Mouse (Mus musculus) MEL (cell line): ENCODE data around the gene Parp2.
A peak's percentile ranks its signal among the peaks of the same experiment; 100 is the strongest.

Experiments used
- CHD2 ChIP-seq: IDR thresholded peaks from 2 replicates; pipeline ENCODE4 v1.6.1; 2011; ENCODE audit warnings: low read length, improper control_type of control experiment
- CTCF ChIP-seq, 3 experiments: IDR thresholded peaks in 2 of 3; conservative IDR thresholded peaks in 1 of 3; 2 replicates each; pipeline ENCODE4 v1.5.1; 2011 to 2012; ENCODE audit warnings: low read length in 3 of 3, low read depth in 2 of 3, mild to moderate bottlenecking in 2 of 3, improper control_type of control experiment in 1 of 3, inconsistent platforms in 1 of 3, mixed read lengths in 1 of 3, moderate library complexity in 1 of 3; ENCODE audit not compliant: control insufficient read depth in 1 of 3, insufficient read depth in 1 of 3, poor library complexity in 1 of 3, severe bottlenecking in 1 of 3
- POLR2A ChIP-seq, 2 experiments: IDR thresholded peaks; 2 replicates each; pipeline ENCODE4 v1.6.1; 2011 to 2012; ENCODE audit warnings: low read length in 2 of 2, mild to moderate bottlenecking in 2 of 2, control low read depth in 1 of 2, improper control_type of control experiment in 1 of 2, low read depth in 1 of 2, moderate library complexity in 1 of 2; ENCODE audit not compliant: control insufficient read depth in 1 of 2, insufficient read depth in 1 of 2, poor library complexity in 1 of 2
- POLR2AphosphoS5 ChIP-seq: IDR thresholded peaks from 2 replicates; pipeline ENCODE4 v1.6.1; 2012; ENCODE audit warnings: low read depth, borderline replicate concordance, mild to moderate bottlenecking, inconsistent platforms, low read length, moderate library complexity, mixed read lengths
- TBP ChIP-seq: IDR thresholded peaks from 2 replicates; pipeline ENCODE4 v1.8.0; 2011; ENCODE audit warnings: low read depth, low read length, improper control_type of control experiment
- TCF12 ChIP-seq: IDR thresholded peaks from 2 replicates; pipeline ENCODE4 v1.6.1; 2014; ENCODE audit warnings: low read depth, mild to moderate bottlenecking, inconsistent platforms, low read length, improper control_type of control experiment, moderate library complexity

DNA sequence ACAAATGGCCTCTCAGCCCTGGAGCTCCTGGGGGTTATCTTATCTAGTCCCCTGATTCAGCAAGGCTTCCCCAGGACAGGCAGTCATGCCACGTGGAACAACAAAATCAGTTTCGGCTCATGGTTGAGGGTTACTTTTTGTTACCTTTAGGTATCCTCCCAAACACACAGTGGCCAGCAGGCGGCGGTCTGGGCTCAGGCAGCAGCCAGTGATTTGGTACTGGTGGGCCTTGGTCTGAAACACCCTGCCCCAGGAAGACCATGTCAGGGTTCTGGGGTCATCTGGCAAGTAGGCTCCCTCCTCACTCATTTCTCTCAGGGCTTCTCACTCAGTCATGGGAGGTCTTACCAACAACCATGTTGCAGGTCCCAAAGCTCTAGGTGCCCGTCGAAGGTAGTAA, 29.6 kb downstream of the Parp2 start:
- TF ChIP-seq POLR2A (IDR thresholded peaks at IDR 0.05; ENCODE audit: control insufficient read depth in 1 of 2, insufficient read depth in 1 of 2, low read depth in 1 of 2, low read length in 2 of 2, poor library complexity in 1 of 2) (no peak), CTCF (IDR thresholded peaks at IDR 0.05 in 2 of 3, conservative IDR thresholded peaks at IDR 0.05 in 1 of 3; ENCODE audit: control insufficient read depth in 1 of 3, insufficient read depth in 1 of 3, low read depth in 2 of 3, low read length in 3 of 3, poor library complexity in 1 of 3, severe bottlenecking in 1 of 3) (peak in 2 of 3 experiments; percentile 45 to 47; a peak in 4 of 6 replicates), TBP (no peak), TCF12 (no peak), CHD2 (no peak), POLR2AphosphoS5 (no peak)
